Mouse (Mus musculus): ENCODE data around the gene Ubl7. TPM values are rescaled to one million over a fixed set of nuclear protein-coding genes. Genes with fewer than 3 reads are reported as not detected.

The Ubl7 gene
- total and polyA plus RNA-seq, 3 experiments: 22.7 to 89.6 TPM; not detected in 1

DNA sequence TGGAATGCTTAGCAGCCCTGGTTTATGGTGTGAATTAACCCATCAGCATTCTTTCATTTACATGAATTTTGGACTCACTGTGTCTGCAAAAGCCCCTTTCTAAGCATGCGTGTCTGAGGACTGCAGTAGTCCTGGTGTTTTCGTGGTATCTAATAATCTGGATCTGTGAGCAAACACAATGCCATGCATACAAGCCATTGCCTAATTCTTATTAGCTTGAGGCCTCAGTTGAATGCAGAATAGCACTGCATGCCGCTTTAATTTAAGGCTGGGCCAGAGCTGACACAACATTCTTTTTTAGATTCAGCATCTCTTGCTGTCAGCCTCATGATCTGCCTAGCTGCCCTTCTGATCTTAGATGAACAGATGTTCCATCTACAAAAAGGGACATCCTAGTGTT lies 9.2 kb upstream of the Ubl7 start:
- Histone ChIP-seq H3K9me3 (replicated peaks; ENCODE audit: insufficient read depth, low read length) (no peaks in the 10 kb centered on the region), H3K4me3 (ENCODE audit: control insufficient read depth in 1 of 2, insufficient read depth in 1 of 2, low read depth in 2 of 2, low read length in 2 of 2) (no peak overlapping the region), H3K27ac (ENCODE audit: control insufficient read depth, low read depth, low read length) (no peak overlapping the region), H3K9ac (ENCODE audit: control insufficient read depth, low read depth, low read length, poor library complexity, severe bottlenecking) (no peak overlapping the region), H3K36me3 (ENCODE audit: control insufficient read depth in 1 of 2, insufficient read depth in 2 of 2, low read length in 2 of 2) (no peaks in the 10 kb centered on the region), H3K27me3 (ENCODE audit: control insufficient read depth in 1 of 2, insufficient read depth in 2 of 2, low read length in 2 of 2) (peaks cover 2 to 21% of the 10 kb centered on the region in 2 experiments; a peak in 3 of 4 replicates), H3K79me2 (ENCODE audit: control insufficient read depth, insufficient read depth, low read length, poor library complexity) (no peaks in the 10 kb centered on the region), H3K4me1 (ENCODE audit: control insufficient read depth in 1 of 2, insufficient read depth in 2 of 2, low read length in 2 of 2) (peaks cover 0 to 1% of the 10 kb centered on the region in 2 experiments; a peak in 1 of 4 replicates)
- DNase-seq (ENCODE audit: low read depth, low spot score): no peak
- TF ChIP-seq ZMIZ1 (IDR thresholded peaks at IDR 0.05; ENCODE audit: low read depth, low read length): no peak
- no peak for TF ChIP-seq RAD21 (IDR thresholded peaks at IDR 0.05; ENCODE audit: low read depth, low read length)
- no peak for TF ChIP-seq RCOR1 (IDR thresholded peaks at IDR 0.05; ENCODE audit: low read depth, low read length)
- TF ChIP-seq TAL1 (IDR thresholded peaks at IDR 0.05; ENCODE audit: low read length): no peak
- TF ChIP-seq POLR2AphosphoS2 (IDR thresholded peaks at IDR 0.05; ENCODE audit: low read length): no peak
- no peak for TF ChIP-seq MAFK (IDR thresholded peaks at IDR 0.05; ENCODE audit: borderline replicate concordance, low read depth, low read length)
- no peak for TF ChIP-seq POLR2A (IDR thresholded peaks at IDR 0.05; ENCODE audit: control insufficient read depth in 1 of 2, insufficient read depth in 1 of 2, low read depth in 1 of 2, low read length in 2 of 2, poor library complexity in 1 of 2)
- no peak for TF ChIP-seq EP300 (IDR thresholded peaks at IDR 0.05; ENCODE audit: low read depth in 1 of 2, low read length in 2 of 2)
- TF ChIP-seq ZNF384 (IDR thresholded peaks at IDR 0.05; ENCODE audit: low read depth, low read length): no peak
- TF ChIP-seq MAZ (IDR thresholded peaks at IDR 0.05; ENCODE audit: low read depth, low read length): no peak
- no peak for TF ChIP-seq TCF12 (IDR thresholded peaks at IDR 0.05; ENCODE audit: low read depth, low read length)

DNA sequence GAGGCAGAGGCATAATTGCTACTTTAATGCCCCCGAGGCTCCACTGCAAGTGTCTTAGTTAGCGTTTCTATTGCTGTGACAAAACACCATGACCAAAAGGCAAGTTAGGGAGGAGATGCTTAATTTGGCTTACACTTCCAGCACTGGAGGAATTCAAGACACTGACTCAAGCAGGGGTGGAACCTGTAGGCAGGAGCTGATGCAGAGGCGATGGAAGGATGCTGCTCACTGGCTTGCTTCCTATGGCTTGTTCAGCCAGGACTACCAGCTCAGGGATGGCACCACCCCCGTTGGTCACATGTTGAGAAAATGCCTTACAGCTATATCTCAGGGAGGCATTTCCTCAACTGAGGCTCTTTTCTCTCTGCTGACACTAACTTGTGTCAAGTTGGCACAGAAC lies 8.6 kb upstream of the Ubl7 start:
- DNase-seq (ENCODE audit: low read depth, low spot score): no peak
- H3K9ac ChIP-seq (ENCODE audit: control insufficient read depth, low read depth, low read length, poor library complexity, severe bottlenecking): no peak overlapping the region
- TF ChIP-seq NELFE (IDR thresholded peaks at IDR 0.05; ENCODE audit: low read depth, low read length) (no peak), MYB (IDR thresholded peaks at IDR 0.05; ENCODE audit: low read depth, low read length) (no peak), TBP (IDR thresholded peaks at IDR 0.05; ENCODE audit: low read depth, low read length) (peak; percentile 71), MAZ (IDR thresholded peaks at IDR 0.05; ENCODE audit: low read depth, low read length) (no peak), MAFK (IDR thresholded peaks at IDR 0.05; ENCODE audit: borderline replicate concordance, low read depth, low read length) (no peak)
- no peaks in the 10 kb centered on the region for H3K9me3 ChIP-seq (replicated peaks; ENCODE audit: insufficient read depth, low read length)
- H3K27ac ChIP-seq (ENCODE audit: control insufficient read depth, low read depth, low read length): no peak overlapping the region
- no peaks in the 10 kb centered on the region for H3K36me3 ChIP-seq (ENCODE audit: control insufficient read depth in 1 of 2, insufficient read depth in 2 of 2, low read length in 2 of 2)
- H3K27me3 ChIP-seq (ENCODE audit: control insufficient read depth in 1 of 2, insufficient read depth in 2 of 2, low read length in 2 of 2): peaks cover 2 to 21% of the 10 kb centered on the region in 2 experiments; a peak in 3 of 4 replicates
- peaks cover 0 to 1% of the 10 kb centered on the region in 2 experiments; a peak in 1 of 4 replicates for H3K4me1 ChIP-seq (ENCODE audit: control insufficient read depth in 1 of 2, insufficient read depth in 2 of 2, low read length in 2 of 2)
- no peaks in the 10 kb centered on the region for H3K79me2 ChIP-seq (ENCODE audit: control insufficient read depth, insufficient read depth, low read length, poor library complexity)
- no peak overlapping the region for H3K4me3 ChIP-seq (ENCODE audit: control insufficient read depth in 1 of 2, insufficient read depth in 1 of 2, low read depth in 2 of 2, low read length in 2 of 2)

DNA sequence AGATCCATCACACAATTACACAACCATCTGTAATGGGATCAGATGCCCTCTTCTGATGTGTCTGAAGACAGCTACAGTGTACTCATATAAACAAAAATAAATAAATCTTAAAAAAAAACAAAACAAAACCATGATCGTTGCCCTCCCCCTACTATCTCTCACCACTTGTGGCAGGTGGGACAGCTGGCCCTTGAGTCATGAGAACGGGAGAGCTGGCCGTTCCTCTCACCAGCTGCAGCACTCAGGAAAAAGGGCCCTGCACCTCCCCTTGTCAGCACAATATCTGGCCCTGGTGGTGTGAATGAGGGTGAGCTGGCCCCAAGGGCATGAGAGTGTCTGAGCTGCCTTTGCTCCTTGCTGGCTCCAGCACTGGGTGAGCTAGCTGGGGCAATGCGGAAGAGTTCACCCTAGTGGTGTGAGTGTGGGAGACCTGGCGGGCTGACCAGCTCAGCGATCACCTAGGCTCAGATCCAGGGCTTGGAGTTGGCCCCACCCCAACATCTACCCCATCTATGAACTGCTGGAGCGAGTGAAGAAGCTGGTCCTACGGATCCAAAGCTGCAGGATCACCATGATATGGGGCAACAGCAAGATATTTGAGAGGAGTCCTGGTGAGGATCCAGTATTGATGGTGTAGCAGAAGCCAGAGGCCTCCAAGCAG lies 7.1 kb upstream of the Ubl7 start:
- Histone ChIP-seq H3K9ac (ENCODE audit: control insufficient read depth, low read depth, low read length, poor library complexity, severe bottlenecking) (no peak overlapping the region), H3K4me3 (ENCODE audit: control insufficient read depth in 1 of 2, insufficient read depth in 1 of 2, low read depth in 2 of 2, low read length in 2 of 2) (no peak overlapping the region), H3K36me3 (ENCODE audit: control insufficient read depth in 1 of 2, insufficient read depth in 2 of 2, low read length in 2 of 2) (no peaks in the 10 kb centered on the region), H3K9me3 (replicated peaks; ENCODE audit: insufficient read depth, low read length) (no peaks in the 10 kb centered on the region), H3K27me3 (ENCODE audit: control insufficient read depth in 1 of 2, insufficient read depth in 2 of 2, low read length in 2 of 2) (peaks cover 2 to 13% of the 10 kb centered on the region in 2 experiments; a peak in 3 of 4 replicates), H3K27ac (ENCODE audit: control insufficient read depth, low read depth, low read length) (no peak overlapping the region), H3K79me2 (ENCODE audit: control insufficient read depth, insufficient read depth, low read length, poor library complexity) (no peaks in the 10 kb centered on the region), H3K4me1 (ENCODE audit: control insufficient read depth in 1 of 2, insufficient read depth in 2 of 2, low read length in 2 of 2) (peaks cover 0 to 3% of the 10 kb centered on the region in 2 experiments; a peak in 1 of 4 replicates)
- no peak for TF ChIP-seq POLR2A (IDR thresholded peaks at IDR 0.05; ENCODE audit: control insufficient read depth in 1 of 2, insufficient read depth in 1 of 2, low read depth in 1 of 2, low read length in 2 of 2, poor library complexity in 1 of 2)
- no peak for TF ChIP-seq POLR2AphosphoS2 (IDR thresholded peaks at IDR 0.05; ENCODE audit: low read length)
- no peak for TF ChIP-seq CHD1 (IDR thresholded peaks at IDR 0.05; ENCODE audit: low read depth, low read length)
- TF ChIP-seq MYB (IDR thresholded peaks at IDR 0.05; ENCODE audit: low read depth, low read length): no peak
- no peak for TF ChIP-seq ZNF384 (IDR thresholded peaks at IDR 0.05; ENCODE audit: low read depth, low read length)
- no peak for TF ChIP-seq E2F4 (IDR thresholded peaks at IDR 0.05; ENCODE audit: borderline replicate concordance, low read depth, low read length)
- TF ChIP-seq TBP (IDR thresholded peaks at IDR 0.05; ENCODE audit: low read depth, low read length): no peak
- TF ChIP-seq BHLHE40 (IDR thresholded peaks at IDR 0.05; ENCODE audit: borderline replicate concordance, low read depth, low read length): no peak
- TF ChIP-seq USF1 (IDR thresholded peaks at IDR 0.05; ENCODE audit: low read depth, low read length): no peak
- TF ChIP-seq HCFC1 (IDR thresholded peaks at IDR 0.05; ENCODE audit: low read depth, low read length): no peak
- TF ChIP-seq NRF1 (IDR thresholded peaks at IDR 0.05; ENCODE audit: insufficient read depth, low read depth, low read length, poor library complexity, severe bottlenecking): no peak
- no peak for TF ChIP-seq SMC3 (IDR thresholded peaks at IDR 0.05; ENCODE audit: low read depth, low read length)
- TF ChIP-seq EP300 (IDR thresholded peaks at IDR 0.05; ENCODE audit: low read depth in 1 of 2, low read length in 2 of 2): no peak
- TF ChIP-seq CHD2 (IDR thresholded peaks at IDR 0.05; ENCODE audit: low read length): no peak
- DNase-seq (ENCODE audit: low read depth, low spot score): no peak

Measured in MEL (cell line).